Mouse (Mus musculus) common myeloid progenitor, adult 5-6 weeks (primary cell): ENCODE results near the gene Foxd2. TPM values are rescaled to one million over a fixed set of nuclear protein-coding genes. Genes with fewer than 3 reads are reported as not detected.

ENCODE experiments used
- ATAC-seq: replicated peaks from 2 replicates; pipeline ENCODE4 v1.8.0; 2016; ENCODE audit warnings: low read depth, mild to moderate bottlenecking, moderate TSS enrichment, inconsistent platforms; ENCODE audit not compliant: poor library complexity, severe bottlenecking
- total RNA-seq: library from RNA; stranded (forward); fragments of 200-1000, 187-1606 nt; gene quantifications from 2 replicates; pipeline ENCODE4 v1.2.3, GENCODE M21; 2017

The Foxd2 gene
- total RNA-seq, 1 experiment from 2014 or later, result 0.09 TPM

DNA sequence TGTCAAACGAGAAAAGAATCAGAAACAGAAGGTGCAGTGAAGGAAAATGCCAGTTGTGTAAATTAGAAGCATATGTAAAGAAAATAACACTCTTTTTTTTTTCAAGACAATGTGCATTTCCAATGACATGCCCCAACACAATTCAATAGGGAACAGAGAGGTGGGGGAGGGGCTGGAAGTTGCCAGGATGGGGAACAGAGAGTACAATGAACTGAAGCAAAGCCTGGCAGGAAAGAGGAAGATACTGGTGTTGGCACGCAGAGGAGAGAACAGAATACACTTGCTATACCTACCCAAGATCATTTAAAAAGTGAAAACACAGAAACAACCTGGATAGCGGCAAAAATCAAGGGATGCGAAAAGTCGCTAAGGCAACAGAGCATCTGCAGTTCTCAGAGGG lies 45.5 kb downstream of the Foxd2 start:
- ATAC-seq, result no peak

DNA sequence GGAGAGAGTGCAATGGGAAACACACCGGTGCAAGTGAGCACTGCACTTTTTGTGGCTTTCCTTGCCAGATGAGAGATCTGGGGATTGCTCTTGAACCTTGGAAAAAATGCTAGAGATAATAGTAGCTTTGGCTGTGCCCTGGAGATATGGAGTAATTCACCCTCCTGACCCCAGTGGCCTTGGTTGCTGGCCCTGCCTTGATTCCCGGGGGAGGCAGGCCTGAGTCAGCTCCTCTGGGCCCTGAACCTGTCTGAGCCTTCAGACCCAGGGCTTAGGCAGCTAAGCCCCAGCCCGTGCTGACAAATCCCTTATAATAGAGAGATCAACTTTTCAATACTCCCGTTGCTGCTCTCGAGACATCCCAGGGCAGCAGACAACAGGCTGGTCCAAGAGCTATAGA lies 50.2 kb downstream of the Foxd2 start:
- no peak for ATAC-seq

Other genes starting within 250 kb of the Foxd2 start
- not detected in 2 replicates for gene Gm12830, start 87.2 kb downstream of the Foxd2 start, total RNA-seq
- gene Foxe3, start 17.1 kb upstream of the Foxd2 start, total RNA-seq, result not detected in 2 replicates
- gene Cmpk1, start 78.4 kb upstream of the Foxd2 start, total RNA-seq, result 177 and 188 TPM in 2 replicates
- gene Stil, start 91.3 kb upstream of the Foxd2 start, total RNA-seq, result 17.3 and 29.3 TPM in 2 replicates
- gene Tal1, start 147.6 kb upstream of the Foxd2 start, total RNA-seq, result 38.4 and 47.6 TPM in 2 replicates
- 9.3 and 13.0 TPM in 2 replicates for gene Pdzk1ip1, start 179.8 kb upstream of the Foxd2 start, total RNA-seq
- gene Cyp4x1, start 225.4 kb upstream of the Foxd2 start, total RNA-seq, result 0.09 TPM in 1 of 2 replicates, not detected in the other